Mouse (Mus musculus): ENCODE data around the gene Wfdc21. TPM values are rescaled to one million over a fixed set of nuclear protein-coding genes. Genes with fewer than 3 reads are reported as not detected.
A peak's percentile ranks its signal among the peaks of the same experiment; 100 is the strongest.

Wfdc21 gene
- total RNA-seq, 2 experiments from 2014 or later: not detected

- peak; percentile 87 for DNase-seq
Measured at GRCm38 (mm10) chr11:83753581-83754181, 6.9 kb downstream of the Wfdc21 start, which contains the start of gene Heatr6. Heatr6 (plus strand) TSS chr11:83753696.

GRCm38 (mm10) chr11:83754227-83754626 lies 7.5 kb downstream of the Wfdc21 start:
- DNase-seq: no peak

- DNase-seq: no peak
Measured at GRCm38 (mm10) chr11:83767306-83767705, 20.6 kb downstream of the Wfdc21 start.

- no peak for DNase-seq
Measured at GRCm38 (mm10) chr11:83768976-83769375, 22.2 kb downstream of the Wfdc21 start.

- DNase-seq: no peak
Measured at GRCm38 (mm10) chr11:83771014-83771413, 24.3 kb downstream of the Wfdc21 start.

- DNase-seq: no peak
Measured at GRCm38 (mm10) chr11:83772341-83772740, 25.6 kb downstream of the Wfdc21 start.

- DNase-seq: no peak
Measured at GRCm38 (mm10) chr11:83773691-83774090, 27.0 kb downstream of the Wfdc21 start.

- no peak for DNase-seq
Measured at GRCm38 (mm10) chr11:83774324-83774723, 27.6 kb downstream of the Wfdc21 start.

GRCm38 (mm10) chr11:83776798-83777197 lies 30.1 kb downstream of the Wfdc21 start:
- no peak for DNase-seq

- DNase-seq: no peak
Measured at GRCm38 (mm10) chr11:83783931-83784600, 37.3 kb downstream of the Wfdc21 start.

GRCm38 (mm10) chr11:83784661-83785060 lies 37.9 kb downstream of the Wfdc21 start:
- DNase-seq: peak in 1 of 2 experiments; percentile 11

- peak in 1 of 2 experiments; percentile 24 for DNase-seq
Measured at GRCm38 (mm10) chr11:83785366-83785765, 38.6 kb downstream of the Wfdc21 start.

GRCm38 (mm10) chr11:83786835-83787234 lies 40.1 kb downstream of the Wfdc21 start:
- no peak for DNase-seq

- DNase-seq: no peak
Measured at GRCm38 (mm10) chr11:83787401-83788021, 40.8 kb downstream of the Wfdc21 start.

- DNase-seq: no peak
Measured at GRCm38 (mm10) chr11:83788331-83788730, 41.6 kb downstream of the Wfdc21 start.

- peak; percentile 8 to 14 for DNase-seq
Measured at GRCm38 (mm10) chr11:83789259-83789658, 42.5 kb downstream of the Wfdc21 start.

- no peak for DNase-seq
Measured at GRCm38 (mm10) chr11:83791133-83791532, 44.4 kb downstream of the Wfdc21 start.

GRCm38 (mm10) chr11:83792316-83792914 lies 45.7 kb downstream of the Wfdc21 start:
- no peak for DNase-seq

GRCm38 (mm10) chr11:83793264-83793663 lies 46.5 kb downstream of the Wfdc21 start:
- no peak for DNase-seq

GRCm38 (mm10) chr11:83796112-83796511 lies 49.4 kb downstream of the Wfdc21 start:
- DNase-seq: no peak

GRCm38 (mm10) chr11:83796980-83797608 lies 50.4 kb downstream of the Wfdc21 start:
- DNase-seq: no peak

- DNase-seq: no peak
Measured at GRCm38 (mm10) chr11:83799871-83800430, 53.2 kb downstream of the Wfdc21 start.

Data from layer of hippocampus, postnatal 36 days (tissue).